Mouse (Mus musculus) liver, adult 2 months (tissue): ENCODE measurements around the gene Selenoh.

ENCODE experiments used
- CTCF ChIP-seq: fragments of 200-500 bp; IDR thresholded peaks from 2 replicates; pipeline ENCODE4 v1.5.1; 2011; ENCODE audit warnings: low read depth, low read length, control low read depth
- POLR2A ChIP-seq: fragments of 200-500 bp; IDR thresholded peaks from 2 replicates; pipeline ENCODE4 v1.6.1; 2011; ENCODE audit warnings: low read length, control low read depth; ENCODE audit not compliant: insufficient read depth; ENCODE audit errors: extremely low read depth

DNA sequence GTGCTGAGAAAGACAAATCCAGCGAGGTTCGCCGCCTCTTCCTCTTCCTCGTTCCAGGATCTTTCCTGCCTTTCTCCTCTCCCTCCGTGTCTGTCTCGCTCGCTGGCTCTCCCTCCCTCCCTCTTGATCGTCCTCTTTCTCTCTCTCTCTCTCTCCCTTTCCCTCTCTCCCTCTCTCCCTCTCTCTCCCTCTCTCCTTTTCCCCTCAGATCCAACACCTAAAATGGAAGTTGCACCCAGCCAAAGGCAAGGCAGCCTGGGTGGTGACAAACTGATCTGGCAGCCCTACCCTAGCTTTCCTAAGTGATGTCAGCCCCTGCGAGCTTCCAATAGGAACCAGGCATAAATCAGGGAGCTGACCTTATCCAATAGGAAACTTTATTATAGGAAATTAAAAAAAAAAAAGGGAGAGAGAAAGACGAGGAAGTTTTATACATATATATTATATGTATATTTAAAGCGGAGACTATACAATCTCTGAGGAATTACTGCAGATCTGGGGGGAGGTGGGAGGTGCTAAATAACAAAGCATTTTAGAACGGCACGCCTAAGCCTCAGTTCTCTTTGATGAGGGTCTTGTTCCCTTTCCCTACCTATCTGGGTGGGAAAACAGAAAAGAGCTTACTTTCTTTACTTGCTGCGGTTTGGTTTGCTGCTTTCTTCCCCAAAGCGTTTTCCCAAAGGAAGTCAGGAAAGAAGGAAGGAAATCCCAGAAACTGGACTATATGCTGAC, 19.9 kb downstream of the Selenoh start, which contains the start of gene Ctnnd1:
- TF ChIP-seq CTCF, result no peak
- peak; percentile 74; the same call in 1 of the 2 replicates for TF ChIP-seq POLR2A
